Mouse (Mus musculus): ENCODE results near the gene Gm21854. TPM values are rescaled to one million over a fixed set of nuclear protein-coding genes. Genes with fewer than 3 reads are reported as not detected.
"Not testable (repeated sequence)": the region's sequence is repeated elsewhere in the genome, so short reads cannot be mapped to it uniquely, and the experiment has no call there.

Gm21854 gene
- total RNA-seq (2021) = not detected
- long read RNA-seq, experiment 1 = 0 reads
- long read RNA-seq, experiment 2 = 0 reads

GRCm38 (mm10) chrY:5656686-5657085, at the start of gene Gm21854:
Gm21854 (plus strand) TSS chrY:5656986.
- H3K27ac ChIP-seq; H3K4me3 ChIP-seq; DNase-seq (ENCODE audit: extremely low spot score in 1 of 2, low spot score in 2 of 2); intact Hi-C loops (cut with DNase I): not testable (repeated sequence)

Other genes with a start within 250 kb of the Gm21854 start
- gene Gm20914, start 69.0 kb downstream of the Gm21854 start, total RNA-seq (2021) = not detected
- gene Gm28171, start 136.4 kb downstream of the Gm21854 start, total RNA-seq (2021) = not detected

All from left cerebral cortex, adult 2 months (tissue).